Mouse (Mus musculus) hindbrain, embryonic 13.5 days (tissue): ENCODE data around the gene Bmpr1a. TPM values are rescaled to one million over a fixed set of nuclear protein-coding genes. Genes with fewer than 3 reads are reported as not detected.
"Not testable (repeated sequence)": the region's sequence is repeated elsewhere in the genome, so short reads cannot be mapped to it uniquely, and the experiment has no call there.

Experiments used
- ATAC-seq: fragments of 200-750 bp; cut with Nextera tagmentation; 2 replicates; pipeline ENCODE4 v1.8.0; 2017; ENCODE audit warnings: moderate TSS enrichment; ENCODE audit not compliant: low FRiP score
- H3K27ac ChIP-seq: fragments of 300-500 bp; sonication (generic); 2 replicates; pipeline ENCODE4 v1.5.1; 2015; ENCODE audit warnings: inconsistent platforms, mild to moderate bottlenecking, moderate library complexity
- H3K27me3 ChIP-seq: fragments of 300-500 bp; sonication (generic); 2 replicates; pipeline ENCODE4 v1.6.1; 2015; ENCODE audit warnings: mild to moderate bottlenecking, inconsistent platforms
- H3K36me3 ChIP-seq: fragments of 300-500 bp; sonication (generic); 2 replicates; pipeline ENCODE4 v1.6.1; 2015; ENCODE audit warnings: mild to moderate bottlenecking, inconsistent platforms
- H3K4me1 ChIP-seq: fragments of 300-500 bp; sonication (generic); replicated peaks from 2 replicates; pipeline ENCODE4 v1.6.1; 2015; ENCODE audit warnings: inconsistent platforms
- H3K4me2 ChIP-seq: fragments of 300-500 bp; sonication (generic); 2 replicates; pipeline ENCODE4 v1.6.1; 2015; ENCODE audit warnings: inconsistent platforms, mild to moderate bottlenecking, moderate library complexity
- H3K4me3 ChIP-seq: fragments of 300-500 bp; sonication (generic); 2 replicates; pipeline ENCODE4 v1.5.1; 2015; ENCODE audit warnings: mild to moderate bottlenecking, inconsistent platforms
- H3K9ac ChIP-seq: fragments of 300-500 bp; sonication (generic); 2 replicates; pipeline ENCODE4 v1.6.1; 2015; ENCODE audit warnings: mild to moderate bottlenecking, inconsistent platforms
- H3K9me3 ChIP-seq: fragments of 300-500 bp; sonication (generic); 2 replicates; pipeline ENCODE4 v1.6.1; 2016; ENCODE audit warnings: inconsistent platforms
- WGBS: fragments of 180-500 bp; shearing (Covaris S2); methylation state at CpG from one replicate; pipeline ENCODE4 v1.1.7; 2015; 5-methylcytosine and 5-hydroxymethylcytosine counted together
- polyA plus RNA-seq: library from polyadenylated mRNA; unstranded; fragments of >200 nt; fragmentation: Nextera tagmentation; extraction: Ambion mirVana; gene quantifications from 2 replicates; pipeline ENCODE4 v1.2.1, GENCODE M21; 2015

Gene Bmpr1a
- polyA plus RNA-seq, 1 experiment from 2014 or later, result 20.5 TPM

GRCm38 (mm10) chr14:34374577-34374976 lies 128.6 kb downstream of the Bmpr1a start, which contains the start of gene Sncg:
Gene Sncg, minus strand, starts transcription at chr14:34374789.
- no peaks in the 10 kb centered on the region for H3K36me3 ChIP-seq
- H3K9me3 ChIP-seq, result no peaks in the 10 kb centered on the region
- H3K27ac ChIP-seq, result peak within 1 kb of the TSS; percentile 55; the same call in 1 of the 2 replicates
- 22% methylated on average over 10 of the region's 10 CpGs for WGBS
- H3K27me3 ChIP-seq, result no peaks in the 10 kb centered on the region
- ATAC-seq, result peak; percentile 36
- peak within 1 kb of the TSS; percentile 26 for H3K4me2 ChIP-seq
- peak within 1 kb of the TSS; percentile 14 for H3K4me3 ChIP-seq
- H3K9ac ChIP-seq, result peak within 1 kb of the TSS; percentile 49
- peaks cover 26% of the 10 kb centered on the region for H3K4me1 ChIP-seq

GRCm38 (mm10) chr14:34373581-34373980 lies 129.6 kb downstream of the Bmpr1a start:
- ATAC-seq, result no peak
- H3K9ac ChIP-seq, result peak overlapping the region; percentile 49
- peak overlapping the region; percentile 26 for H3K4me2 ChIP-seq
- 82% methylated on average over 6 of the region's 6 CpGs for WGBS
- no peaks in the 10 kb centered on the region for H3K27me3 ChIP-seq
- H3K36me3 ChIP-seq, result no peaks in the 10 kb centered on the region
- H3K9me3 ChIP-seq, result no peaks in the 10 kb centered on the region
- H3K4me3 ChIP-seq, result peak overlapping the region; percentile 14
- peaks cover 20% of the 10 kb centered on the region for H3K4me1 ChIP-seq
- 0 out of 2 replicates have a peak overlapping the region, but pooled peaks have one; percentile 55 for H3K27ac ChIP-seq

- H3K4me2 ChIP-seq, result peak overlapping the region; percentile 26
- H3K27ac ChIP-seq, result no peak overlapping the region
- H3K4me1 ChIP-seq, result peaks cover 14% of the 10 kb centered on the region
- no peaks in the 10 kb centered on the region for H3K27me3 ChIP-seq
- H3K4me3 ChIP-seq, result no peak overlapping the region
- WGBS, result 87% methylated on average over 6 of the region's 6 CpGs
- no peaks in the 10 kb centered on the region for H3K9me3 ChIP-seq
- no peaks in the 10 kb centered on the region for H3K36me3 ChIP-seq
- no peak for ATAC-seq
- H3K9ac ChIP-seq, result no peak overlapping the region
Measured at GRCm38 (mm10) chr14:34372646-34373045, 130.5 kb downstream of the Bmpr1a start.

GRCm38 (mm10) chr14:34371763-34372162 lies 131.4 kb downstream of the Bmpr1a start:
- Histone ChIP-seq H3K36me3 (no peaks in the 10 kb centered on the region), H3K27ac (no peak overlapping the region), H3K27me3 (no peaks in the 10 kb centered on the region), H3K4me2 (no peak overlapping the region), H3K4me3 (no peak overlapping the region), H3K9ac (no peak overlapping the region), H3K9me3 (no peaks in the 10 kb centered on the region), H3K4me1 (peaks cover 14% of the 10 kb centered on the region)
- ATAC-seq, result no peak
- 81% methylated on average over 2 of the region's 2 CpGs for WGBS

- H3K27ac ChIP-seq, result no peak overlapping the region
- no peaks in the 10 kb centered on the region for H3K36me3 ChIP-seq
- no peak overlapping the region for H3K4me2 ChIP-seq
- H3K9ac ChIP-seq, result no peak overlapping the region
- 90% methylated on average over 3 of the region's 3 CpGs for WGBS
- no peak overlapping the region for H3K4me3 ChIP-seq
- H3K27me3 ChIP-seq, result no peaks in the 10 kb centered on the region
- H3K9me3 ChIP-seq, result no peaks in the 10 kb centered on the region
- H3K4me1 ChIP-seq, result peaks cover 14% of the 10 kb centered on the region
- no peak for ATAC-seq
Measured at GRCm38 (mm10) chr14:34370921-34371320, 132.2 kb downstream of the Bmpr1a start.

GRCm38 (mm10) chr14:34370203-34370602 lies 132.9 kb downstream of the Bmpr1a start:
- Histone ChIP-seq H3K27me3 (no peaks in the 10 kb centered on the region), H3K4me2 (no peak overlapping the region), H3K9ac (no peak overlapping the region), H3K27ac (no peak overlapping the region), H3K36me3 (no peaks in the 10 kb centered on the region), H3K9me3 (no peaks in the 10 kb centered on the region), H3K4me3 (no peak overlapping the region), H3K4me1 (peaks cover 14% of the 10 kb centered on the region)
- 64% methylated on average over 3 of the region's 3 CpGs for WGBS
- no peak for ATAC-seq

- H3K9me3 ChIP-seq, result no peaks in the 10 kb centered on the region
- 92% methylated on average over 2 of the region's 2 CpGs for WGBS
- H3K9ac ChIP-seq, result no peak overlapping the region
- ATAC-seq, result no peak
- H3K27me3 ChIP-seq, result 0 out of 2 replicates have a peak, but pooled peaks cover 3% of the 10 kb centered on the region
- H3K4me2 ChIP-seq, result no peak overlapping the region
- peaks cover 15% of the 10 kb centered on the region for H3K4me1 ChIP-seq
- H3K36me3 ChIP-seq, result no peaks in the 10 kb centered on the region
- no peak overlapping the region for H3K4me3 ChIP-seq
- no peak overlapping the region for H3K27ac ChIP-seq
Measured at GRCm38 (mm10) chr14:34365147-34365507, 138.0 kb downstream of the Bmpr1a start.

GRCm38 (mm10) chr14:34364254-34365146 lies 138.6 kb downstream of the Bmpr1a start:
- H3K36me3 ChIP-seq, H3K9me3 ChIP-seq, H3K27me3 ChIP-seq: not testable (repeated sequence)
- Histone ChIP-seq H3K4me3 (peak overlapping the region; percentile 46), H3K4me2 (peak overlapping the region; percentile 90), H3K4me1 (peaks cover 15% of the 10 kb centered on the region), H3K27ac (0 out of 2 replicates have a peak overlapping the region, but pooled peaks have one; percentile 52), H3K9ac (peak overlapping the region; percentile 78)
- WGBS, result 79% methylated on average over 15 of the region's 15 CpGs
- peak; percentile 74; the same call in 1 of the 2 replicates for ATAC-seq

- WGBS, result 3% methylated on average over 32 of the region's 32 CpGs
- Histone ChIP-seq H3K9ac (peak overlapping the region; percentile 78), H3K4me2 (peak overlapping the region; percentile 90), H3K27me3 (0 out of 2 replicates have a peak, but pooled peaks cover 3% of the 10 kb centered on the region), H3K4me1 (peaks cover 15% of the 10 kb centered on the region), H3K36me3 (no peaks in the 10 kb centered on the region), H3K27ac (0 out of 2 replicates have a peak overlapping the region, but pooled peaks have one; percentile 52), H3K9me3 (no peaks in the 10 kb centered on the region), H3K4me3 (peak overlapping the region; percentile 46)
- peak; percentile 82 for ATAC-seq
Measured at GRCm38 (mm10) chr14:34363490-34364253, 139.5 kb downstream of the Bmpr1a start.

GRCm38 (mm10) chr14:34362726-34363445 lies 140.3 kb downstream of the Bmpr1a start:
- no peak overlapping the region for H3K27ac ChIP-seq
- ATAC-seq, result peak; percentile 67
- H3K9me3 ChIP-seq, result no peaks in the 10 kb centered on the region
- H3K4me3 ChIP-seq, result peak overlapping the region; percentile 46
- no peaks in the 10 kb centered on the region for H3K36me3 ChIP-seq
- 0 out of 2 replicates have a peak, but pooled peaks cover 3% of the 10 kb centered on the region for H3K27me3 ChIP-seq
- peak overlapping the region; percentile 90 for H3K4me2 ChIP-seq
- WGBS, result 31% methylated on average over 18 of the region's 18 CpGs
- H3K4me1 ChIP-seq, result peaks cover 15% of the 10 kb centered on the region
- H3K9ac ChIP-seq, result peak overlapping the region; percentile 78; the same call in 1 of the 2 replicates

GRCm38 (mm10) chr14:34362135-34362534 lies 141.0 kb downstream of the Bmpr1a start:
- Histone ChIP-seq H3K4me3 (no peak overlapping the region), H3K4me1 (peaks cover 15% of the 10 kb centered on the region), H3K4me2 (no peak overlapping the region), H3K9me3 (no peaks in the 10 kb centered on the region), H3K27ac (no peak overlapping the region), H3K36me3 (no peaks in the 10 kb centered on the region), H3K27me3 (0 out of 2 replicates have a peak, but pooled peaks cover 3% of the 10 kb centered on the region), H3K9ac (no peak overlapping the region)
- WGBS, result 85% methylated on average over 4 of the region's 4 CpGs
- no peak for ATAC-seq
